Mouse (Mus musculus) CH12.LX (cell line): ENCODE measurements around the gene Ppcs.

Experiments
- CTCF ChIP-seq, 2 experiments: IDR thresholded peaks in 1 of 2; conservative IDR thresholded peaks in 1 of 2; 2 replicates each; pipeline ENCODE4 v1.5.1; 2011 to 2012; ENCODE audit warnings: low read depth in 2 of 2, low read length in 2 of 2, improper control_type of control experiment in 1 of 2, inconsistent platforms in 1 of 2, mild to moderate bottlenecking in 1 of 2, moderate library complexity in 1 of 2
- E2F4 ChIP-seq: IDR thresholded peaks from 2 replicates; pipeline ENCODE4 v1.6.1; 2011; ENCODE audit warnings: low read depth, low read length, improper control_type of control experiment; ENCODE audit not compliant: insufficient replicate concordance
- EP300 ChIP-seq: IDR thresholded peaks from 2 replicates; pipeline ENCODE4 v1.6.1; 2011; ENCODE audit warnings: low read length, improper control_type of control experiment
- KAT2A ChIP-seq: IDR thresholded peaks from 2 replicates; pipeline ENCODE4 v1.6.1; 2012; ENCODE audit warnings: low read length, improper control_type of control experiment, inconsistent platforms; ENCODE audit not compliant: insufficient replicate concordance
- MEF2A ChIP-seq: IDR thresholded peaks from 2 replicates; pipeline ENCODE4 v1.6.1; 2014; ENCODE audit warnings: low read depth, mild to moderate bottlenecking, inconsistent platforms, low read length, improper control_type of control experiment, borderline replicate concordance
- NRF1 ChIP-seq: IDR thresholded peaks from 2 replicates; pipeline ENCODE4 v1.6.1; 2014; ENCODE audit warnings: low read depth, mild to moderate bottlenecking, inconsistent platforms, low read length, improper control_type of control experiment, moderate library complexity
- POLR2A ChIP-seq: IDR thresholded peaks from 2 replicates; pipeline ENCODE4 v1.6.1; 2011; ENCODE audit warnings: low read depth, mild to moderate bottlenecking, improper control_type of control experiment, low read length
- ZMIZ1 ChIP-seq: IDR thresholded peaks from 2 replicates; pipeline ENCODE4 v1.6.1; 2012; ENCODE audit warnings: low read depth, mild to moderate bottlenecking, inconsistent platforms, low read length, improper control_type of control experiment

GRCm38 (mm10) chr4:119462858-119463755 is 40.9 kb upstream of the Ppcs start:
- TF ChIP-seq CTCF (conservative IDR thresholded peaks at IDR 0.05 in 1 of 2, IDR thresholded peaks at IDR 0.05 in 1 of 2; ENCODE audit: low read depth in 2 of 2, low read length in 2 of 2) (peak in 1 of 2 experiments; percentile 53; a peak in 2 of 4 replicates), NRF1 (no peak), KAT2A (no peak), EP300 (no peak), MEF2A (no peak; the same call in 1 of the 2 replicates), POLR2A (peak; percentile 67), E2F4 (no peak), ZMIZ1 (no peak; the same call in 1 of the 2 replicates)
